Mouse (Mus musculus) bone marrow macrophage, adult 2 months (primary cell): ENCODE measurements around the gene Vmn2r8.
"Not testable (repeated sequence)": the region's sequence is repeated elsewhere in the genome, so short reads cannot be mapped to it uniquely, and the experiment has no call there.

ENCODE experiments used
- CTCF ChIP-seq: IDR thresholded peaks from 2 replicates; pipeline ENCODE4 v1.5.1; 2012; ENCODE audit warnings: low read depth, mild to moderate bottlenecking, low read length, moderate library complexity
- POLR2A ChIP-seq: IDR thresholded peaks from 2 replicates; pipeline ENCODE4 v1.6.1; 2012; ENCODE audit warnings: mild to moderate bottlenecking, low read depth, low read length, borderline replicate concordance

GRCm38 (mm10) chr5:108795263-108795662 is 13.4 kb downstream of the Vmn2r8 start, which contains the start of gene Tmed11:
- TF ChIP-seq POLR2A, CTCF: not testable (repeated sequence)
